13 mouse cellular contexts compared by ENCODE assay signal in the genomic region with DNA sequence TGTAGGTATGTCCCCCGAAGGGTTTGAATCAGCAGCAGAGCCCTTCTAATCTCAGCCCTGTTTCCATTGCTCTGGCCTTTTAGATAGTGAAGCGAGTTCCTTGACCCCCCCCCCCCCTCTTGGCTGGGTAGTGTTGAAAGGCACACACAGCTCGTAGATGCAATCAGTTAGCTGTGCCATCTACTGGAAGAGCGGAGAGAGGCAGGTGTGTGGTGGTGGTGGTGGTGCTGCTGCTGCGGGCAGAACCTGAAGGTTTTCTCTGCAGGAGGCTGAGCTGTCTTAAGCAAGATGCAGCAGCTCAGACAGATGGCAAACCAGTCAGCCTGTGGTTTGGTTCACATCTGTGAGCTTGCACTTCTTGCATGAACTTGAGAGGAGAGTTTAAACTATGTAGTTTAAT. TPM values are rescaled to one million over a fixed set of nuclear protein-coding genes. Genes with fewer than 3 reads are reported as not detected.
DNase-seq lines count a peak whose midpoint lies in the region; ATAC-seq and TF ChIP-seq lines count a peak whose summit lies in the region.
"Had no signal": no experiment of that assay in that cellular context is flagged by ENCODE, and none has a peak within 500 bp of the region (broad histone marks: within the 10 kb centered on the region; RNA-seq: fewer than 3 reads in every experiment).

No protein-coding gene starts in this region.

- no peaks in the 10 kb centered on the region for H3K36me3 ChIP-seq in lung, embryonic 14.5 days (ENCODE audit: insufficient read depth)
- no peaks in the 10 kb centered on the region for H3K36me3 ChIP-seq in thymus, adult 2 months (ENCODE audit: control insufficient read depth, insufficient read depth, low read length)
- no peaks in the 10 kb centered on the region for H3K36me3 ChIP-seq in embryonic facial prominence, embryonic 10.5 days (replicated peaks)
- H3K36me3 ChIP-seq in liver, embryonic 12.5 days, result no peaks in the 10 kb centered on the region
- H3K36me3 ChIP-seq: midbrain, embryonic 10.5 days; stomach, embryonic 15.5 days had no signal

- no peak for TF ChIP-seq POLR2A in thymus, adult 2 months (IDR thresholded peaks at IDR 0.05; ENCODE audit: control insufficient read depth, extremely low read depth, insufficient read depth, low read length, poor library complexity)

- no peak overlapping the region for H3K27ac ChIP-seq in lung, embryonic 14.5 days (ENCODE audit: low read depth)
- peak overlapping the region; percentile 28; the same call in 1 of the 2 replicates for H3K27ac ChIP-seq in thymus, adult 2 months (ENCODE audit: control insufficient read depth, insufficient read depth, low read length)
- H3K27ac ChIP-seq in embryonic facial prominence, embryonic 10.5 days (replicated peaks), result no peak overlapping the region
- no peak overlapping the region for H3K27ac ChIP-seq in liver, embryonic 12.5 days
- H3K27ac ChIP-seq: midbrain, embryonic 10.5 days; stomach, embryonic 15.5 days had no signal

- H3K9ac ChIP-seq in lung, embryonic 14.5 days, result no peak overlapping the region
- H3K9ac ChIP-seq in liver, embryonic 12.5 days, result no peak overlapping the region
- H3K9ac ChIP-seq: stomach, embryonic 15.5 days had no signal

- H3K4me1 ChIP-seq in lung, embryonic 14.5 days (ENCODE audit: insufficient read depth), result no peaks in the 10 kb centered on the region; the same call in 1 of the 2 replicates
- peaks cover 50% of the 10 kb centered on the region for H3K4me1 ChIP-seq in thymus, adult 2 months (replicated peaks; ENCODE audit: control insufficient read depth, insufficient read depth, low read length)
- peaks cover 10% of the 10 kb centered on the region for H3K4me1 ChIP-seq in embryonic facial prominence, embryonic 10.5 days
- no peaks in the 10 kb centered on the region for H3K4me1 ChIP-seq in liver, embryonic 12.5 days
- H3K4me1 ChIP-seq: stomach, embryonic 15.5 days had no signal

- no peak for DNase-seq in frontal cortex, postnatal 14 days (ENCODE audit: low spot score in 2 of 2)
- DNase-seq in lung, embryonic 14.5 days, result no peak
- no peak for DNase-seq in lung, postnatal 10 days
- DNase-seq in brain, adult 2 months (ENCODE audit: low read depth, low spot score), result peak; percentile 76
- DNase-seq in thymus, adult 2 months, result peak; percentile 82
- DNase-seq in embryonic facial prominence, embryonic 10.5 days (ENCODE audit: low spot score), result no peak
- DNase-seq: adrenal gland, postnatal 14 days; heart, postnatal 4 days had no signal

- peak; percentile 80 for ATAC-seq in frontal cortex, adult (ENCODE audit: low TSS enrichment)
- no peak for ATAC-seq in lung, embryonic 14.5 days (ENCODE audit: insufficient read depth)
- no peak for ATAC-seq in liver, embryonic 12.5 days

- no peaks in the 10 kb centered on the region for H3K27me3 ChIP-seq in lung, embryonic 14.5 days (ENCODE audit: insufficient read depth, low read length)
- H3K27me3 ChIP-seq in thymus, adult 2 months (ENCODE audit: control insufficient read depth, insufficient read depth, low read length), result no peaks in the 10 kb centered on the region
- H3K27me3 ChIP-seq in embryonic facial prominence, embryonic 10.5 days (replicated peaks; ENCODE audit: low read depth, poor library complexity, severe bottlenecking), result no peaks in the 10 kb centered on the region
- H3K27me3 ChIP-seq in liver, embryonic 12.5 days (replicated peaks), result peaks cover 2% of the 10 kb centered on the region; the same call in 1 of the 2 replicates
- H3K27me3 ChIP-seq: stomach, embryonic 15.5 days had no signal

- TF ChIP-seq CTCF in lung, embryonic 14.5 days (IDR thresholded peaks at IDR 0.05; ENCODE audit: low read depth), result peak; percentile 27
- TF ChIP-seq CTCF in thymus, adult 2 months (IDR thresholded peaks at IDR 0.05; ENCODE audit: borderline replicate concordance, control insufficient read depth, extremely low read depth, insufficient read depth, low read length, poor library complexity), result peak; percentile 52; the same call in 1 of the 2 replicates

- 31% methylated on average over 5 of the region's 5 CpGs for WGBS in lung, embryonic 14.5 days
- 14% methylated on average over 5 of the region's 5 CpGs for WGBS in thymus, adult 2 months
- 35% methylated on average over 5 of the region's 5 CpGs for WGBS in embryonic facial prominence, embryonic 10.5 days
- 23% methylated on average over 5 of the region's 5 CpGs for WGBS in liver, embryonic 12.5 days (ENCODE audit: insufficient replicate concordance)

- H3K4me2 ChIP-seq in lung, embryonic 14.5 days, result no peak overlapping the region
- H3K4me2 ChIP-seq in liver, embryonic 12.5 days, result no peak overlapping the region
- H3K4me2 ChIP-seq: stomach, embryonic 15.5 days had no signal

- no peak overlapping the region for H3K4me3 ChIP-seq in lung, embryonic 14.5 days (ENCODE audit: low read depth, low read length)
- no peak overlapping the region for H3K4me3 ChIP-seq in thymus, adult 2 months (ENCODE audit: control insufficient read depth, insufficient read depth, low read length)
- H3K4me3 ChIP-seq in embryonic facial prominence, embryonic 10.5 days, result no peak overlapping the region
- no peak overlapping the region for H3K4me3 ChIP-seq in liver, embryonic 12.5 days
- H3K4me3 ChIP-seq: midbrain, embryonic 10.5 days; stomach, embryonic 15.5 days had no signal

- no peaks in the 10 kb centered on the region for H3K9me3 ChIP-seq in lung, embryonic 14.5 days (ENCODE audit: low read depth, low read length)
- H3K9me3 ChIP-seq in embryonic facial prominence, embryonic 10.5 days, result no peaks in the 10 kb centered on the region
- no peaks in the 10 kb centered on the region for H3K9me3 ChIP-seq in liver, embryonic 12.5 days (replicated peaks)
- H3K9me3 ChIP-seq: midbrain, embryonic 10.5 days; stomach, embryonic 15.5 days had no signal

RNA-seq across cellular contexts. Expression of gene Guca2b, which starts 13.9 kb away (rescaled TPM):
- not detected in 2 replicates for polyA plus RNA-seq in lung, embryonic 14.5 days (2014; fragmentation: Nextera tagmentation; extraction: Ambion mirVana)
- 1.7 and 2.7 TPM in 2 replicates for polyA plus RNA-seq in thymus, adult 2 months (2012; rRNA removed)
- polyA plus RNA-seq in embryonic facial prominence, embryonic 10.5 days (2016; fragmentation: Nextera tagmentation; extraction: Ambion mirVana), result not detected in 2 replicates
- 0.29 TPM in 1 of 2 replicates, not detected in the other for polyA plus RNA-seq in liver, embryonic 12.5 days (2016; fragmentation: Nextera tagmentation; extraction: Ambion mirVana)
- polyA plus RNA-seq: limb, embryonic 14.5 days; midbrain, embryonic 10.5 days had no signal

RNA-seq across cellular contexts. Expression of gene Guca2a, which starts 35.2 kb away (rescaled TPM):
- 0.45 TPM in 1 of 2 replicates, not detected in the other for polyA plus RNA-seq in lung, embryonic 14.5 days (2014; fragmentation: Nextera tagmentation; extraction: Ambion mirVana)
- 0.54 and 0.75 TPM in 2 replicates for polyA plus RNA-seq in thymus, adult 2 months (2012; rRNA removed)
- polyA plus RNA-seq in embryonic facial prominence, embryonic 10.5 days (2016; fragmentation: Nextera tagmentation; extraction: Ambion mirVana), result not detected in 2 replicates
- polyA plus RNA-seq in liver, embryonic 12.5 days (2016; fragmentation: Nextera tagmentation; extraction: Ambion mirVana), result not detected in 2 replicates
- polyA plus RNA-seq: limb, embryonic 14.5 days; midbrain, embryonic 10.5 days had no signal

Comparison
In these comparisons a context has a peak if more than half of its experiments do, and no peak if none do; other contexts are left out.
1. DNase-seq: peak in brain, adult 2 months (single experiment) and thymus, adult 2 months (single experiment); none in frontal cortex, postnatal 14 days (0 of 2), lung, embryonic 14.5 days (single experiment), lung, postnatal 10 days (single experiment) and embryonic facial prominence, embryonic 10.5 days (single experiment).